Mouse (Mus musculus): Measurements from ENCODE around the gene Scnn1g.

DNA sequence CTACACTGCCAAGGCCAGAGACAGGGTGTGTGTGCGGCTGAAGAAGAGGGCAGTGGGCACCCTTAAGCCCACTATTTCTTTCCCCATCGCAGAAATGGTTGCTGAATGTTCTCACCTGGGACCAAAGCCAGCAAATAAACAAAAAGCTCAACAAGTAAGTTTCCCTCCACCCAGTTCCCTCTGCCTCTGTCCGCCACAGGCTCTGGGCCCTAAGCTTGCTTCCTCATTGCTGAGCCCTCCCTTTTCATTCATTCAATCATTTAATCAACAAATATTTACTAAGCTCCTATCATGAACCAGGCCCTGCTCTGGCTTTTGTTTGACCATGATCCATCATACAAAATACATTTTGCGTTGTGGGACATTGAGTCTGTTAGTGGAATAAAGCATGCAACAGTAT, 29.0 kb downstream of the Scnn1g start:
- TF ChIP-seq CTCF (IDR thresholded peaks at IDR 0.05; ENCODE audit: low read depth, low read length) = no peak
- no peak for TF ChIP-seq TAL1 (conservative IDR thresholded peaks at IDR 0.05; ENCODE audit: low read depth, low read length)
- TF ChIP-seq GATA2 (IDR thresholded peaks at IDR 0.05; ENCODE audit: borderline replicate concordance, low read depth, low read length) = no peak
